11 mouse cellular contexts compared by ENCODE assay signal in the genomic region with DNA sequence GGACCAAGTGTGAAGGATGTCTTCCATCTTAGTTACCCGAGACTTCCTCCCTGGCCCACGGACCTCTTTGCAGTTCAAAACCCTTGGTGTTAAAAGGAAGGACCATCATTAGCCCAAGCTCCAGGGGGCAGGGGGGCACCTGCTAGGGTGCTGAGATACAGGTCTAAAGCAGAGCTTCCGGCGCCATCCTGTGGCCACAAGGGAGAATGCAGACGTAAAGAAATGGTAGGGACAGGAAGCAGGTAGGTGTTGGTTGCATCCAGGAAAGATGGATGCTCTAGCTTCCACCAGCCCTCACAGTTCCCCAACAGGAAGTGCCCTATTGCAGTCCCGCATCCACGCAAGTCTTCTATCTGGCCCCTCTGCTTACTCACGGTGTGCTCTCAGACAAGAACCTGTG. TPM values are rescaled to one million over a fixed set of nuclear protein-coding genes. Genes with fewer than 3 reads are reported as not detected.
DNase-seq lines count a peak whose midpoint lies in the region; ATAC-seq lines count a peak whose summit lies in the region.
"Had no signal": no experiment of that assay in that cellular context is flagged by ENCODE, and none has a peak within 500 bp of the region (broad histone marks: within the 10 kb centered on the region; RNA-seq: fewer than 3 reads in every experiment).

No protein-coding gene starts in this region.

- DNase-seq in adrenal gland, postnatal 14 days: peak; percentile 58
- no peak for DNase-seq in adrenal gland, postnatal 4 days (ENCODE audit: low spot score in 2 of 2)
- DNase-seq in midbrain, embryonic 10.5 days (ENCODE audit: low spot score): peak; percentile 36
- DNase-seq in cerebellum, postnatal 14 days: peak; percentile 42 to 71
- DNase-seq in layer of hippocampus, adult 8-10 months (ENCODE audit: low spot score in 2 of 2): peak; percentile 57 to 70
- DNase-seq in lung, postnatal 36 days: peak; percentile 79
- peak; percentile 69 for DNase-seq in testis, postnatal 14 days (ENCODE audit: low spot score)

- H3K9ac ChIP-seq in midbrain, embryonic 13.5 days (replicated peaks): no peak overlapping the region
- H3K9ac ChIP-seq: heart, embryonic 15.5 days; neural tube, embryonic 13.5 days had no signal

- no peak overlapping the region for H3K4me2 ChIP-seq in midbrain, embryonic 13.5 days (replicated peaks)

- WGBS in midbrain, embryonic 10.5 days: 15% methylated on average over 8 of the region's 8 CpGs
- WGBS in midbrain, embryonic 13.5 days: 16% methylated on average over 8 of the region's 8 CpGs

- H3K4me3 ChIP-seq in midbrain, embryonic 10.5 days: no peak overlapping the region
- H3K4me3 ChIP-seq in midbrain, embryonic 13.5 days (replicated peaks): no peak overlapping the region
- H3K4me3 ChIP-seq: heart, embryonic 15.5 days; neural tube, embryonic 13.5 days had no signal

- no peaks in the 10 kb centered on the region for H3K36me3 ChIP-seq in midbrain, embryonic 10.5 days
- no peaks in the 10 kb centered on the region for H3K36me3 ChIP-seq in midbrain, embryonic 13.5 days
- H3K36me3 ChIP-seq: heart, embryonic 15.5 days; neural tube, embryonic 13.5 days had no signal

- no peak for ATAC-seq in midbrain, embryonic 13.5 days

- H3K9me3 ChIP-seq in midbrain, embryonic 10.5 days (replicated peaks): no peaks in the 10 kb centered on the region
- no peaks in the 10 kb centered on the region for H3K9me3 ChIP-seq in midbrain, embryonic 13.5 days
- H3K9me3 ChIP-seq: heart, embryonic 15.5 days; neural tube, embryonic 13.5 days had no signal

- peaks cover 64% of the 10 kb centered on the region for H3K27me3 ChIP-seq in midbrain, embryonic 10.5 days (ENCODE audit: low read depth, poor library complexity, severe bottlenecking)
- peaks cover 46% of the 10 kb centered on the region for H3K27me3 ChIP-seq in midbrain, embryonic 13.5 days

- H3K27ac ChIP-seq in midbrain, embryonic 10.5 days (replicated peaks): no peak overlapping the region
- no peak overlapping the region for H3K27ac ChIP-seq in midbrain, embryonic 13.5 days
- H3K27ac ChIP-seq: heart, embryonic 15.5 days; neural tube, embryonic 13.5 days had no signal

- peaks cover 24% of the 10 kb centered on the region for H3K4me1 ChIP-seq in midbrain, embryonic 10.5 days
- H3K4me1 ChIP-seq in midbrain, embryonic 13.5 days (replicated peaks): peaks cover 20% of the 10 kb centered on the region

RNA-seq across cellular contexts. Expression of gene Slpi, which starts 1.9 kb away (rescaled TPM):
- 9.2 and 9.3 TPM in 2 replicates for total RNA-seq in adrenal gland, postnatal 14 days (2021)
- total RNA-seq in adrenal gland, postnatal 4 days (2021): 1 to 10 TPM; 7.8 to 9.0 TPM
- 0.31 TPM in 1 of 2 replicates, not detected in the other for polyA plus RNA-seq in midbrain, embryonic 10.5 days (2016; fragmentation: Nextera tagmentation; extraction: Ambion mirVana)
- 0.36 TPM in 1 of 2 replicates, not detected in the other for polyA plus RNA-seq in midbrain, embryonic 13.5 days (2015; fragmentation: Nextera tagmentation; extraction: Ambion mirVana)
- total RNA-seq in layer of hippocampus, adult 8-10 months (2022): 1 to 10 TPM in 3 of 4 experiments, not detected in 1; 1.2 to 1.5 (median 1.2) TPM
- total RNA-seq: ES-E14 had no signal

RNA-seq across cellular contexts. Expression of gene Rbpjl, which starts 16.0 kb away (rescaled TPM):
- total RNA-seq in adrenal gland, postnatal 14 days (2021): not detected in 2 replicates
- total RNA-seq in adrenal gland, postnatal 4 days (2021): 10 to 100 TPM in 1 of 2 experiments, under 1 TPM in 1; 0.14 to 14.6 TPM
- not detected in 2 replicates for polyA plus RNA-seq in midbrain, embryonic 10.5 days (2016; fragmentation: Nextera tagmentation; extraction: Ambion mirVana)
- not detected in 2 replicates for polyA plus RNA-seq in midbrain, embryonic 13.5 days (2015; fragmentation: Nextera tagmentation; extraction: Ambion mirVana)
- total RNA-seq in layer of hippocampus, adult 8-10 months (2022): under 1 TPM; 0.34 to 0.67 (median 0.42) TPM

RNA-seq across cellular contexts. Expression of gene Matn4, which starts 18.0 kb away (rescaled TPM):
- 1.7 and 2.3 TPM in 2 replicates for total RNA-seq in adrenal gland, postnatal 14 days (2021)
- 1 to 10 TPM; 4.7 to 4.9 TPM for total RNA-seq in adrenal gland, postnatal 4 days (2021)
- 0.21 TPM in 1 of 2 replicates, not detected in the other for polyA plus RNA-seq in midbrain, embryonic 10.5 days (2016; fragmentation: Nextera tagmentation; extraction: Ambion mirVana)
- 0.26 and 0.39 TPM in 2 replicates for polyA plus RNA-seq in midbrain, embryonic 13.5 days (2015; fragmentation: Nextera tagmentation; extraction: Ambion mirVana)
- 10 to 100 TPM; 11.1 to 12.6 (median 11.9) TPM for total RNA-seq in layer of hippocampus, adult 8-10 months (2022)

RNA-seq across cellular contexts. Expression of gene Svs5, which starts 54.4 kb away (rescaled TPM):
- total RNA-seq in adrenal gland, postnatal 14 days (2021): 0.70 and 0.98 TPM in 2 replicates
- total RNA-seq in adrenal gland, postnatal 4 days (2021): under 1 TPM in 1 of 2 experiments, not detected in 1; 0.71 TPM
- not detected in 2 replicates for polyA plus RNA-seq in midbrain, embryonic 10.5 days (2016; fragmentation: Nextera tagmentation; extraction: Ambion mirVana)
- not detected in 2 replicates for polyA plus RNA-seq in midbrain, embryonic 13.5 days (2015; fragmentation: Nextera tagmentation; extraction: Ambion mirVana)
- total RNA-seq in layer of hippocampus, adult 8-10 months (2022): not detected
- total RNA-seq: ES-E14 had no signal
- polyA plus RNA-seq: heart, embryonic 15.5 days; neural tube, embryonic 13.5 days had no signal

RNA-seq across cellular contexts. Expression of gene Sdc4, which starts 56.7 kb away (rescaled TPM):
- total RNA-seq in adrenal gland, postnatal 14 days (2021): 153 and 208 TPM in 2 replicates
- 10 to 100 TPM; 75.2 to 93.9 TPM for total RNA-seq in adrenal gland, postnatal 4 days (2021)
- polyA plus RNA-seq in midbrain, embryonic 10.5 days (2016; fragmentation: Nextera tagmentation; extraction: Ambion mirVana): 16.1 and 17.4 TPM in 2 replicates
- polyA plus RNA-seq in midbrain, embryonic 13.5 days (2015; fragmentation: Nextera tagmentation; extraction: Ambion mirVana): 6.5 and 7.3 TPM in 2 replicates
- 100 to 1,000 TPM; 109 to 165 (median 131) TPM for total RNA-seq in layer of hippocampus, adult 8-10 months (2022)

Comparison
In these comparisons a context has a peak if more than half of its experiments do, and no peak if none do; other contexts are left out.
1. DNase-seq: peak in adrenal gland, postnatal 14 days (single experiment), midbrain, embryonic 10.5 days (single experiment), cerebellum, postnatal 14 days (2 of 2), layer of hippocampus, adult 8-10 months (2 of 2), lung, postnatal 36 days (single experiment) and testis, postnatal 14 days (single experiment); none in adrenal gland, postnatal 4 days (0 of 2).